Mouse (Mus musculus): Measurements from ENCODE around the gene Cdk2ap1. TPM values are rescaled to one million over a fixed set of nuclear protein-coding genes. Genes with fewer than 3 reads are reported as not detected.

The Cdk2ap1 gene
- polyA plus RNA-seq, 1 experiment from 2014 or later = 130 TPM

- no peak for ATAC-seq (ENCODE audit: insufficient read depth, low FRiP score, low read depth)
- H3K36me3 ChIP-seq = no peaks in the 10 kb centered on the region
- no peak overlapping the region for H3K27ac ChIP-seq
- WGBS = 92% methylated on average over 2 of the region's 2 CpGs
- no peaks in the 10 kb centered on the region for H3K4me1 ChIP-seq
- no peaks in the 10 kb centered on the region for H3K9me3 ChIP-seq
- H3K4me3 ChIP-seq (replicated peaks) = no peak overlapping the region
- no peak overlapping the region for H3K4me2 ChIP-seq
- H3K9ac ChIP-seq = no peak overlapping the region
- no peaks in the 10 kb centered on the region for H3K27me3 ChIP-seq (replicated peaks)
These were observed 3.2 kb downstream of the Cdk2ap1 start for GRCm38 (mm10) chr5:124359641-124360040.

- H3K36me3 ChIP-seq = no peaks in the 10 kb centered on the region
- H3K9ac ChIP-seq = no peak overlapping the region
- ATAC-seq (ENCODE audit: insufficient read depth, low FRiP score, low read depth) = no peak
- whole genome bisulfite sequencing = 46% methylated on average over 3 of the region's 3 CpGs
- no peaks in the 10 kb centered on the region for H3K27me3 ChIP-seq (replicated peaks)
- no peak overlapping the region for H3K4me2 ChIP-seq
- no peaks in the 10 kb centered on the region for H3K9me3 ChIP-seq
- H3K4me3 ChIP-seq (replicated peaks) = no peak overlapping the region
- no peak overlapping the region for H3K27ac ChIP-seq
- peaks cover 8% of the 10 kb centered on the region for H3K4me1 ChIP-seq
These were observed 6.2 kb downstream of the Cdk2ap1 start for GRCm38 (mm10) chr5:124356695-124357094.

- Histone ChIP-seq H3K4me1 (peaks cover 20% of the 10 kb centered on the region), H3K36me3 (no peaks in the 10 kb centered on the region), H3K4me3 (replicated peaks) (peak overlapping the region; percentile 96), H3K27ac (no peak overlapping the region), H3K27me3 (replicated peaks) (no peaks in the 10 kb centered on the region), H3K4me2 (peak overlapping the region; percentile 62), H3K9ac (no peak overlapping the region), H3K9me3 (no peaks in the 10 kb centered on the region)
- no peak for ATAC-seq (ENCODE audit: insufficient read depth, low FRiP score, low read depth)
- 4% methylated on average over 12 of the region's 12 CpGs for WGBS
These were observed 7.4 kb downstream of the Cdk2ap1 start for GRCm38 (mm10) chr5:124355425-124355959.

GRCm38 (mm10) chr5:124354574-124355424 lies 8.1 kb downstream of the Cdk2ap1 start:
- H3K9ac ChIP-seq = peak overlapping the region; percentile 79; the same call in 1 of the 2 replicates
- H3K27ac ChIP-seq = peak overlapping the region; percentile 97
- H3K4me1 ChIP-seq = peaks cover 23% of the 10 kb centered on the region
- no peaks in the 10 kb centered on the region for H3K27me3 ChIP-seq (replicated peaks)
- H3K36me3 ChIP-seq = peaks cover 2% of the 10 kb centered on the region
- peak; percentile 49 for ATAC-seq (ENCODE audit: insufficient read depth, low FRiP score, low read depth)
- peak overlapping the region; percentile 62 for H3K4me2 ChIP-seq
- H3K4me3 ChIP-seq (replicated peaks) = peak overlapping the region; percentile 96
- H3K9me3 ChIP-seq = no peaks in the 10 kb centered on the region
- under 1% methylated on average over 32 of the region's 60 CpGs for WGBS

GRCm38 (mm10) chr5:124353726-124354547 lies 8.9 kb downstream of the Cdk2ap1 start:
- under 1% methylated on average over 82 of the region's 132 CpGs for WGBS
- peak; percentile 6; the same call in 1 of the 2 replicates for ATAC-seq (ENCODE audit: insufficient read depth, low FRiP score, low read depth)
- no peaks in the 10 kb centered on the region for H3K27me3 ChIP-seq (replicated peaks)
- peak overlapping the region; percentile 97 for H3K27ac ChIP-seq
- peak overlapping the region; percentile 95 for H3K4me2 ChIP-seq
- peaks cover 11% of the 10 kb centered on the region for H3K36me3 ChIP-seq
- H3K9me3 ChIP-seq = no peaks in the 10 kb centered on the region
- peak overlapping the region; percentile 96 for H3K4me3 ChIP-seq (replicated peaks)
- peak overlapping the region; percentile 79 for H3K9ac ChIP-seq
- peaks cover 23% of the 10 kb centered on the region for H3K4me1 ChIP-seq

- H3K27me3 ChIP-seq (replicated peaks) = no peaks in the 10 kb centered on the region
- peak overlapping the region; percentile 96 for H3K4me3 ChIP-seq (replicated peaks)
- peak overlapping the region; percentile 79 for H3K9ac ChIP-seq
- H3K36me3 ChIP-seq = peaks cover 18% of the 10 kb centered on the region
- under 1% methylated on average over 28 of the region's 32 CpGs for WGBS
- peaks cover 23% of the 10 kb centered on the region for H3K4me1 ChIP-seq
- peak overlapping the region; percentile 97 for H3K27ac ChIP-seq
- no peak for ATAC-seq (ENCODE audit: insufficient read depth, low FRiP score, low read depth)
- peak overlapping the region; percentile 95 for H3K4me2 ChIP-seq
- no peaks in the 10 kb centered on the region for H3K9me3 ChIP-seq
These were observed 9.7 kb downstream of the Cdk2ap1 start for GRCm38 (mm10) chr5:124353011-124353725.

GRCm38 (mm10) chr5:124352141-124352920 lies 10.6 kb downstream of the Cdk2ap1 start:
- WGBS = under 1% methylated on average over 26 of the region's 30 CpGs
- Histone ChIP-seq H3K4me3 (replicated peaks) (peak overlapping the region; percentile 96), H3K9me3 (no peaks in the 10 kb centered on the region), H3K36me3 (peaks cover 21% of the 10 kb centered on the region), H3K4me1 (peaks cover 23% of the 10 kb centered on the region), H3K4me2 (peak overlapping the region; percentile 95), H3K27me3 (replicated peaks) (no peaks in the 10 kb centered on the region), H3K27ac (peak overlapping the region; percentile 97), H3K9ac (peak overlapping the region; percentile 79)
- peak; percentile 85 for ATAC-seq (ENCODE audit: insufficient read depth, low FRiP score, low read depth)

GRCm38 (mm10) chr5:124351604-124352003 lies 11.3 kb downstream of the Cdk2ap1 start:
- Histone ChIP-seq H3K27ac (peak overlapping the region; percentile 97), H3K27me3 (replicated peaks) (no peaks in the 10 kb centered on the region), H3K4me1 (peaks cover 23% of the 10 kb centered on the region), H3K4me2 (peak overlapping the region; percentile 95), H3K36me3 (peaks cover 25% of the 10 kb centered on the region), H3K9me3 (no peaks in the 10 kb centered on the region), H3K9ac (peak overlapping the region; percentile 79; the same call in 1 of the 2 replicates), H3K4me3 (replicated peaks) (peak overlapping the region; percentile 96)
- WGBS = 50% methylated on average over 3 of the region's 3 CpGs
- no peak for ATAC-seq (ENCODE audit: insufficient read depth, low FRiP score, low read depth)

GRCm38 (mm10) chr5:124351111-124351560 lies 11.7 kb downstream of the Cdk2ap1 start:
- Histone ChIP-seq H3K9me3 (no peaks in the 10 kb centered on the region), H3K27ac (peak overlapping the region; percentile 97), H3K4me1 (peaks cover 23% of the 10 kb centered on the region), H3K9ac (peak overlapping the region; percentile 79; the same call in 1 of the 2 replicates), H3K4me3 (replicated peaks) (peak overlapping the region; percentile 96), H3K36me3 (peaks cover 30% of the 10 kb centered on the region), H3K4me2 (peak overlapping the region; percentile 95), H3K27me3 (replicated peaks) (no peaks in the 10 kb centered on the region)
- 17% methylated on average over 7 of the region's 7 CpGs for WGBS
- ATAC-seq (ENCODE audit: insufficient read depth, low FRiP score, low read depth) = peak; percentile 47; the same call in 1 of the 2 replicates

GRCm38 (mm10) chr5:124350350-124350749 lies 12.5 kb downstream of the Cdk2ap1 start:
- Histone ChIP-seq H3K9ac (no peak overlapping the region), H3K27me3 (replicated peaks) (no peaks in the 10 kb centered on the region), H3K4me2 (peak overlapping the region; percentile 95; the same call in 1 of the 2 replicates), H3K36me3 (peaks cover 32% of the 10 kb centered on the region), H3K4me3 (replicated peaks) (no peak overlapping the region), H3K27ac (no peak overlapping the region), H3K9me3 (no peaks in the 10 kb centered on the region), H3K4me1 (peaks cover 23% of the 10 kb centered on the region)
- 81% methylated on average over 2 of the region's 2 CpGs for WGBS
- no peak for ATAC-seq (ENCODE audit: insufficient read depth, low FRiP score, low read depth)
